Mouse (Mus musculus) embryonic facial prominence, embryonic 13.5 days (tissue): ENCODE results near the gene Cep112. TPM values are rescaled to one million over a fixed set of nuclear protein-coding genes. Genes with fewer than 3 reads are reported as not detected.

Source experiments
- ATAC-seq: fragments of 200-750 bp; cut with Nextera tagmentation; 2 replicates; pipeline ENCODE4 v1.8.0; 2017; ENCODE audit warnings: low read depth; ENCODE audit not compliant: insufficient number of reproducible peaks, insufficient read depth, low FRiP score, low TSS enrichment
- H3K27ac ChIP-seq: fragments of 300-500 bp; sonication (generic); 2 replicates; pipeline ENCODE4 v1.5.1; 2015; ENCODE audit warnings: moderate library complexity, mild to moderate bottlenecking, inconsistent platforms
- H3K27me3 ChIP-seq: fragments of 300-500 bp; sonication (generic); 2 replicates; pipeline ENCODE4 v1.6.1; 2015; ENCODE audit warnings: mild to moderate bottlenecking, inconsistent platforms
- H3K36me3 ChIP-seq: fragments of 300-500 bp; sonication (generic); 2 replicates; pipeline ENCODE4 v1.6.1; 2015; ENCODE audit warnings: mild to moderate bottlenecking, inconsistent platforms
- H3K4me1 ChIP-seq: fragments of 300-500 bp; sonication (generic); 2 replicates; pipeline ENCODE4 v1.6.1; 2015; ENCODE audit warnings: inconsistent platforms
- H3K4me2 ChIP-seq: fragments of 300-500 bp; sonication (generic); 2 replicates; pipeline ENCODE4 v1.6.1; 2015; ENCODE audit warnings: moderate library complexity, mild to moderate bottlenecking, inconsistent platforms
- H3K4me3 ChIP-seq: fragments of 300-500 bp; sonication (generic); 2 replicates; pipeline ENCODE4 v1.5.1; 2015; ENCODE audit warnings: mild to moderate bottlenecking, inconsistent platforms
- H3K9ac ChIP-seq: fragments of 300-500 bp; sonication (generic); 2 replicates; pipeline ENCODE4 v1.6.1; 2015; ENCODE audit warnings: mild to moderate bottlenecking, inconsistent platforms
- H3K9me3 ChIP-seq: fragments of 300-500 bp; sonication (generic); 2 replicates; pipeline ENCODE4 v1.6.1; 2016; ENCODE audit warnings: inconsistent platforms
- WGBS: fragments of 180-500 bp; shearing (Covaris S2); methylation state at CpG from one replicate; pipeline ENCODE4 v1.1.7; 2015; ENCODE audit warnings: mixed read lengths; 5-methylcytosine and 5-hydroxymethylcytosine counted together
- polyA plus RNA-seq: library from polyadenylated mRNA; unstranded; fragments of >200 nt; fragmentation: Nextera tagmentation; extraction: Ambion mirVana; gene quantifications from 2 replicates; pipeline ENCODE4 v1.2.1, GENCODE M21; 2015

The Cep112 gene
- 19.9 and 21.9 TPM in 2 replicates for polyA plus RNA-seq

DNA sequence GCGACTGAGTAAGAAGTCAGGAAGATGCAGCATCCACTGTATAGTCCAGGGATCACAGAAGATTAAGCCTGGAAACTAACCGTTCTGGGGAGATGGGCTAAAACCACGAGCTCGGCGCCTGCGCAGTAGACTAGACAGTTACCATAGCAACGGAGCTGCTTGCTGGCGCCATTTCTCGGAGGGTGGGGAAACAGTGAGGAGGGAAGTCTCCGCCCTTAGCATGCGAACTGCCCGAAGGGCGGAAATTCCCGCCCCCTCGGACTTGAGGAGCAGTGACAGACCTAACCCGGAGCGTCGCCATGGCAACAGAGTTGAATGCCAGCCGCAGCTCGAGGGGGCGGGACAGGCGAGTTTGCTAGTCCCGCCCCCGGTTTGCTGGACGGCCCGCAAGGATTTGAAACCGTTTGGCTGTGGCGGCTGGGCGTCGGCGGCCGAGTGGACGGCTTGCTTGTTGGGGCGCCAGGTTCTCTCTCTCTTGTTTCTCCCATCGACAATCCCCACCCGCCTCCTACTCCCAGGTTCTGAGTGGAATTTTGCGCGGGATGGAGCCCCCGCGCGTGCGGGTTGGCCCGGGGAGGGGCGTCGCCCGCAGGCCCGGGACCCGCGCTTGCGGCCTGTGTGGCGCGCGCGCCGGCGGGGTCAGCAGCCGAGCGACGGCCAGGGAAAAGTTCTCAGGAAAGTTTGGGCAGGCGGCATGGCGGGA, at the start of gene Cep112:
TSS of gene Cep112 (plus strand) at position 304 of the 703 bp plus-strand sequence.
- Histone ChIP-seq H3K9ac (peak within 1 kb of the TSS; percentile 85), H3K4me2 (peak within 1 kb of the TSS; percentile 74), H3K27ac (peak within 1 kb of the TSS; percentile 72), H3K36me3 (no peaks in the 10 kb centered on the region), H3K4me3 (peak within 1 kb of the TSS; percentile 74), H3K4me1 (peaks cover 19% of the 10 kb centered on the region; the same call in 1 of the 2 replicates), H3K27me3 (peaks cover 5% of the 10 kb centered on the region), H3K9me3 (no peaks in the 10 kb centered on the region)
- peak; percentile 96 for ATAC-seq
- 1% methylated on average over 61 of the region's 61 CpGs for WGBS

DNA sequence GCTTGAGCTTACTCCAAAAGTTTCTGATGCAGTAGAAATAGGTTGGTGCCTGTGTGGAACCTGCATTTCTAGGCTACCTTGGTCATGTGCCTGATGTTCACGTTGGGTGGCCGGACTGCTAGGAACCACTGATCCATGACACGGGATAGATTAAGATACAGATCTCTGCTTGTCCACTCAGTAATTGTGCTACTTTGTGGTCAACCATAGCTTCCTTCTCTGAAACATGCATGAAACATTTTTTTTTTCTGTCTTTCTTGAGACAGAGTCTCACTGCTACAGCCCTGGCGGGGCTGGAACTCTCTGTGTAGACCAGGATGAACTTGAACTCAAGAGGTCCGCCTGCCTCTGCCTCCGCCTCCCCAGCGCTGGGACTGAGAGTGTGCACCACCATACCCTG, 48.2 kb upstream of the Cep112 start:
- H3K9me3 ChIP-seq = no peaks in the 10 kb centered on the region
- 87% methylated on average over 7 of the region's 7 CpGs for WGBS
- no peak for ATAC-seq
- no peak overlapping the region for H3K27ac ChIP-seq
- no peak overlapping the region for H3K4me2 ChIP-seq
- no peaks in the 10 kb centered on the region for H3K27me3 ChIP-seq
- H3K36me3 ChIP-seq = no peaks in the 10 kb centered on the region
- no peak overlapping the region for H3K4me3 ChIP-seq
- no peak overlapping the region for H3K9ac ChIP-seq
- H3K4me1 ChIP-seq = peaks cover 6% of the 10 kb centered on the region

- Histone ChIP-seq H3K27me3 (no peaks in the 10 kb centered on the region), H3K4me1 (peaks cover 6% of the 10 kb centered on the region), H3K9ac (no peak overlapping the region), H3K36me3 (no peaks in the 10 kb centered on the region), H3K4me3 (no peak overlapping the region), H3K27ac (no peak overlapping the region), H3K9me3 (no peaks in the 10 kb centered on the region), H3K4me2 (peak overlapping the region; percentile 32; the same call in 1 of the 2 replicates)
- no peak for ATAC-seq
- 36% methylated on average over 19 of the region's 19 CpGs for whole genome bisulfite sequencing
Observed at GRCm38 (mm10) chr11:108377680-108378362, 47.2 kb upstream of the Cep112 start.

GRCm38 (mm10) chr11:108378363-108378751, 46.6 kb upstream of the Cep112 start:
- Histone ChIP-seq H3K27me3 (no peaks in the 10 kb centered on the region), H3K27ac (no peak overlapping the region), H3K36me3 (no peaks in the 10 kb centered on the region), H3K4me1 (peaks cover 6% of the 10 kb centered on the region), H3K9me3 (no peaks in the 10 kb centered on the region), H3K4me2 (no peak overlapping the region), H3K4me3 (no peak overlapping the region), H3K9ac (no peak overlapping the region)
- WGBS = 79% methylated on average over 4 of the region's 4 CpGs
- ATAC-seq = no peak

DNA sequence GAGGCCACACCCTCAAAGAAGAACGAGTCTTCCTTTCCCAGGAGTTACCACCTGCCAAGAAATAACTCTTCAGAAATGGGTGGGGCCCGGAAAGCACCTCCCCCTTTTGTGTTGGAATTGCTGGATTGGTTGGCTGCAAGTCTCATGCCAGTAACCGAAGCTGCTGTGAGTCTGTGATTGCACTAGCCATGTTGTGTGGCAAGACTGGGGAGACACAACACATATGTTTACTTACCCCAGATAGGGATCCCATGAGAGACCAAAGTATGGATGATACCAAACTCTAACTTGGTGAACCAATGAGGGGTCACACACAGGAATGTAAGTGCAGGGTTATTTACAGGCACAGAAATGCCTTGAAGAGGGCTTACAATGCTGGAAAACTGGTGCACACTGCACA, 42.3 kb upstream of the Cep112 start:
- no peak overlapping the region for H3K9ac ChIP-seq
- H3K9me3 ChIP-seq = no peaks in the 10 kb centered on the region
- H3K27me3 ChIP-seq = no peaks in the 10 kb centered on the region
- H3K27ac ChIP-seq = no peak overlapping the region
- WGBS = 78% methylated on average over 3 of the region's 3 CpGs
- no peak overlapping the region for H3K4me3 ChIP-seq
- no peaks in the 10 kb centered on the region for H3K36me3 ChIP-seq
- no peak overlapping the region for H3K4me2 ChIP-seq
- peaks cover 3% of the 10 kb centered on the region for H3K4me1 ChIP-seq
- ATAC-seq = no peak

GRCm38 (mm10) chr11:108384920-108385665, 39.9 kb upstream of the Cep112 start:
- Histone ChIP-seq H3K4me3 (no peak overlapping the region), H3K9ac (no peak overlapping the region), H3K4me1 (no peaks in the 10 kb centered on the region), H3K9me3 (no peaks in the 10 kb centered on the region), H3K4me2 (no peak overlapping the region), H3K27ac (no peak overlapping the region), H3K36me3 (no peaks in the 10 kb centered on the region), H3K27me3 (no peaks in the 10 kb centered on the region)
- ATAC-seq = no peak
- WGBS = 70% methylated on average over 4 of the region's 4 CpGs

GRCm38 (mm10) chr11:108385666-108386024, 39.3 kb upstream of the Cep112 start:
- 84% methylated on average over 1 of the region's 1 CpGs for WGBS
- Histone ChIP-seq H3K4me3 (no peak overlapping the region), H3K9ac (no peak overlapping the region), H3K4me2 (no peak overlapping the region), H3K27me3 (no peaks in the 10 kb centered on the region), H3K4me1 (no peaks in the 10 kb centered on the region), H3K27ac (no peak overlapping the region), H3K9me3 (no peaks in the 10 kb centered on the region), H3K36me3 (no peaks in the 10 kb centered on the region)
- no peak for ATAC-seq

- Histone ChIP-seq H3K4me1 (no peaks in the 10 kb centered on the region), H3K9me3 (no peaks in the 10 kb centered on the region), H3K4me2 (no peak overlapping the region), H3K36me3 (no peaks in the 10 kb centered on the region), H3K9ac (no peak overlapping the region), H3K27me3 (no peaks in the 10 kb centered on the region), H3K4me3 (no peak overlapping the region), H3K27ac (no peak overlapping the region)
- ATAC-seq = no peak
- 95% methylated on average over 9 of the region's 9 CpGs for WGBS
Observed at GRCm38 (mm10) chr11:108395061-108395460, 29.9 kb upstream of the Cep112 start.

DNA sequence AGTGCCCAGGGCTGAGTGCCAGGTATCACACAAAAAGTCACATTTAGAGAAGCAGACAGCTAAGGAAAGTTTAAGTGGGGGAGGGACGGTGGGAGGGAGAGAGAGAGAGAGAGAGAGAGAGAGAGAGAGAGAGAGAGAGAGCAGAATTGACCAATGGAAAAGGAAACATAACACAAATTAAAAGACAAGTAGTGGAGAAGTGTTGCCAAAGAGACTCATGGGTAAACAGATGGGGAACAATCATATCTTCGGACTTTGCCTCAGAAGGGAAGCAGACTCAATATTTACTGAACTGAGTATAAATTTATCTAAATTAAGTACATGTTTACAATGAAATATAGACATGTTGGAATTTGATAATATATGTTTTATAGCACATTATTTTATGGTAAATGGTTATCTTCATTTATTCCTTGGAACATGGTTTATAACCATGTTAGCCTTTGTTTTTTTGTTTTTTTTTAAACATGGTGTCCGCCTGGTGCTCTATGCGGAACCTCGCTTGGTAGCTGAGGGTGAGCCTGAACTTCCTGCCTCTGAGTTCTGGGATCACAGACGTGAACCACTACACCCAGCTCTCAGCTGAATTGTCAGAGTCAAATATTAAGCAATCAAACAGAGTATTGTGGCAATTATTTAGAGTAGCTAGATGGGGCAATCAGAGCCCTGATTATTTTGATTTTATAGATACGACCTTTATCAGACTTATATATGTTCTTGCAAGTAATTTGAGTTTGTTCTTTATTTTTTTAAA, 28.7 kb upstream of the Cep112 start:
- no peak overlapping the region for H3K4me2 ChIP-seq
- no peak overlapping the region for H3K9ac ChIP-seq
- H3K27ac ChIP-seq = no peak overlapping the region
- H3K4me1 ChIP-seq = no peaks in the 10 kb centered on the region
- no peak overlapping the region for H3K4me3 ChIP-seq
- no peaks in the 10 kb centered on the region for H3K9me3 ChIP-seq
- 83% methylated on average over 7 of the region's 7 CpGs for WGBS
- no peaks in the 10 kb centered on the region for H3K27me3 ChIP-seq
- H3K36me3 ChIP-seq = no peaks in the 10 kb centered on the region
- no peak for ATAC-seq

DNA sequence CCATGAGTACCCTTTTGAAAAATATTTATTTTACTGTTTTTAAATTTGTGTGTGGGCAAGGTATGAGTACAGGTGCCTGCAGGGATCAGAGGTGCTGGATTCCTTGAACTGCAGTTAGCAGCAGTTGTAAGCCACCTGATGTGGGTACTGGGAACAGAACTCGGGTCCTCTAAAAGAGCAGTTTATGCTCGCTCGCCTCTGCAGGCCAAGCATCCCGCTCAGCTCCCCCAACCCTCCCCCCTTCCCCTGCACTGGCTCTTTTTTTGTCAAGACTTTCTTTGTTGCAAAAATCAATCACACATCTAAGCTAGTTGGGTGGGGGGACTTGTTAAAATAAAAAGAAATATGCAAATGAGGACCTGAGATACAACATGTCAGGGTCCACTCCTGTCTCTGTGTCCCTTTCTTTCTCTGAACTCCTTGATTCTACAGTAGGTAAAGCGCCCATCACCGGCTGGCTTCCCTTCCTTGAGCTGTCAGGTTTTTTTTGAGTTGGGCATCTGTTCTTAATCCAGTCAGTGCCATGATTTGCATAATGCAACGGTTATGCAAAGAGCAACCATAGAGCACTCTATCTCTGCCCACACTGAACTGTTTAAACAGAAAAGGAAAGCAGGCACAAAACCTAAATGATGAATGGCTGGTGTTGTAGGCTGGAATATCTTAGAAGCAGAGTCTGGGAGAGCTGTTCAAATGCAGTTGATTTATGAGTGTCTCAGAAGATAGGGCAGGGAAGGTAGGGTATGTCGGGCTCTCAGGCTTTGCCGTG, 14.9 kb upstream of the Cep112 start:
- Histone ChIP-seq H3K36me3 (no peaks in the 10 kb centered on the region), H3K9me3 (no peaks in the 10 kb centered on the region), H3K4me1 (0 out of 2 replicates have a peak, but pooled peaks cover 7% of the 10 kb centered on the region), H3K4me2 (no peak overlapping the region), H3K27me3 (no peaks in the 10 kb centered on the region), H3K4me3 (no peak overlapping the region), H3K27ac (peak overlapping the region; percentile 3; the same call in 1 of the 2 replicates), H3K9ac (no peak overlapping the region)
- ATAC-seq = no peak
- 40% methylated on average over 8 of the region's 9 CpGs for WGBS

GRCm38 (mm10) chr11:108416360-108416759, 8.6 kb upstream of the Cep112 start:
- no peak for ATAC-seq
- no peaks in the 10 kb centered on the region for H3K9me3 ChIP-seq
- H3K27ac ChIP-seq = no peak overlapping the region
- H3K4me2 ChIP-seq = no peak overlapping the region
- H3K4me3 ChIP-seq = no peak overlapping the region
- H3K27me3 ChIP-seq = no peaks in the 10 kb centered on the region
- peaks cover 9% of the 10 kb centered on the region; the same call in 1 of the 2 replicates for H3K4me1 ChIP-seq
- 95% methylated on average over 1 of the region's 1 CpGs for WGBS
- H3K36me3 ChIP-seq = no peaks in the 10 kb centered on the region
- H3K9ac ChIP-seq = no peak overlapping the region
